Mouse (Mus musculus): ENCODE measurements around the gene Olfr732.

DNA sequence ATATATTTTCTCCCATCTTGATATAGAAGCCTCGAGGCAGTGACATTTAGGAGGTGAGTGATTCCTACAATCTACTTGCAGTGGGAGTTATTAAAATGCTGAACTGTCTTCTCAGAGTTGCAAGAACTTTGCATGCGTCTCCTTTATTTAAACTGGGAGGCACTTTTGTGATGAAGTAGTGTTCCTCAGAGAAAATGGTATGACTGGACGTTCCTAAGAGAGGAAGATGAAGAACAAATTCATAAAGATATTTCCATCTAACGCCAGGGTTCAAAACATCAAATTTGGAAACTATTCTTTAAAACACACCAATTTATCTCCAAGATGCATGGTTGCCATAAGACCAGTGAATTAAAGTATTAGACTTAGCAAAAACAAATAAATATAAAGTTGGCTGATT is 42.2 kb downstream of the Olfr732 start, which contains the start of gene Olfr731:
- TF ChIP-seq POLR2A (IDR thresholded peaks at IDR 0.05; ENCODE audit: low read depth, low read length) (no peak), CTCF (IDR thresholded peaks at IDR 0.05; ENCODE audit: extremely low read depth, insufficient read length, insufficient replicate concordance, low read depth, low read length) (no peak)
